Mouse (Mus musculus) megakaryocyte, embryonic 14.5 days (primary cell): ENCODE measurements at regions not wholly inside any gene's neighbourhood (a gene's known extent, or its start where the extent isn't known, plus 50 kb on each side); places are given as distances from the start of the nearest gene placed in this dataset.

Source experiments
- FLI1 ChIP-seq: IDR thresholded peaks from 2 replicates; pipeline ENCODE4 v1.6.1; 2012; ENCODE audit warnings: low read length, inconsistent platforms, mixed read lengths
- GATA1 ChIP-seq: IDR thresholded peaks from 3 replicates; pipeline ENCODE4 v1.6.1; 2012; ENCODE audit warnings: mixed read lengths, low read length, inconsistent platforms, borderline replicate concordance

DNA sequence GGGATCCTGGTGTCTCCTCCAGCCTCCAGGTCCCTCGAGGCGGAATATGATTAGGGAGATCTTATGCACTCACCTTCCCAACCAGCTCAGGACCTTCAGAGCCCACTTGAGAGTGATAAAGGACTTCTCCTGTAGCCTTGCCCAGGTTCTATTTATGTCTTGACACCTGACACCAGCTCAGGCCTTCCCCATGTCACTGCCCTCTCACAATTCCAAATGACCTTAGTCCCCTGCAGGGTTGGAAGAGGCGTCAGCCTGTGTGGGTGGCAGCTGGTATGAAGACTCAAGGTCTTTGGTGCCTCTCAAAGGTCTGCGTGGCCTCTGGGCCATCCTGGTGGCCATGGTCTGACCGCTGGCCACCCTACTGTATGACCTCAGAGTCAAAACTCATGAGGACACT, 120.1 kb downstream of the 1810010D01Rik start:
- TF ChIP-seq GATA1 = no peak
- TF ChIP-seq FLI1 = no peak
